In the genomic region with DNA sequence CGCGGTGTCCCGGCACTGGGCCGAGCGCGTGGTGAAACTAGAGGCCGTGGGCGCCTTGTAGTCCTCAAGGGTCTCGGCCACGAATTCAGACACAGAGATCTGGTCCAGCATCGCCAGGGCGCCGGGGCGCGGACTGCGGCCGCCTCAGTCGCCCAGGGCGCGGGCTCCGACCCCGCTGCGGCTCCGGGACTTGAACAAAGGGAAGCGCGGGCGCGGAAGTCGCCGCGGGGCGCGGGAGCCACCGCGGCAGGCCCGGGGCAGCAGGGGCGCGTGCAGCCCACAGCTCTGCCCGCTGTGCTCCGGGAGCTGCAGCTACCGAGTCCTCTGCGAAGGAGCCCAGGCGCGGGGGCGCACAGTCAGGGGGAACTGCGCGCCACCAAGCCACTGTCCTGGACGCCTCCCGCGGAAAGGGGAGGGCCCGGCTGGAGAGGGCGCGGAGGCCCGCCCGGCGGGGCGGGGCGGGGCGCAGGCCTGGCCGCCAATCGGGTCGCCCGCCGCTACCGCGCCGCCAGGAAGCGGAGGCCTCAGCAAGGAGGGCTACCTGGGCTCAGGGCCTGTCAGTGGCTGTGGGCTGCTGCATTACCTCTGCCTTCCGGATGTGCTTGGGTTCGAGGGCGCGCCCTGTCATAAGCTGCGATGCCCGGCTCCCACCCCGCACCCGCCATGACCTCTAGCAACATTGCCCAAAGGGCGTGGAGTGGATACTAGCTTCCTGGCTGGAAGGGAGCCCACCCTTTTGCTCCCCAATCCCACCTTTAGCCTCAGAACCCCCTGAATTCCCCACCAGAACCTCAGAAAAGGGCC, we compare ENCODE assay signal across 8 mouse cellular contexts.
A peak's percentile ranks its signal among the peaks of the same experiment; 100 is the strongest.
DNase-seq lines count a peak whose midpoint lies in the region; ATAC-seq and TF ChIP-seq lines count a peak whose summit lies in the region.
"Not testable (repeated sequence)": the region's sequence is repeated elsewhere in the genome, so short reads cannot be mapped to it uniquely, and the experiment has no call there.

No protein-coding gene starts in this region.

- not testable (repeated sequence) for ATAC-seq in forebrain, embryonic 16.5 days; heart, postnatal 0 days (ENCODE audit: insufficient read depth, low read depth); kidney, embryonic 15.5 days (replicated peaks; ENCODE audit: low FRiP score); liver, embryonic 11.5 days (replicated peaks; ENCODE audit: low FRiP score); midbrain, embryonic 14.5 days (ENCODE audit: low FRiP score, low TSS enrichment)

- H3K9ac ChIP-seq in forebrain, embryonic 16.5 days (replicated peaks; ENCODE audit: low read depth, low read length), result peak overlapping the region; percentile 58
- H3K9ac ChIP-seq in heart, postnatal 0 days (replicated peaks; ENCODE audit: low read depth, low read length), result peak overlapping the region; percentile 42; the same call in 1 of the 2 replicates
- H3K9ac ChIP-seq in kidney, embryonic 15.5 days, result peak overlapping the region; percentile 78
- peak overlapping the region; percentile 44 for H3K9ac ChIP-seq in liver, embryonic 11.5 days (ENCODE audit: low read depth, low read length)
- H3K9ac ChIP-seq in midbrain, embryonic 14.5 days (replicated peaks; ENCODE audit: low read length), result not testable (repeated sequence)

- not testable (repeated sequence) for H3K27me3 ChIP-seq in forebrain, embryonic 16.5 days (replicated peaks; ENCODE audit: control insufficient read depth, insufficient read depth, low read length); heart, postnatal 0 days (ENCODE audit: control insufficient read depth, insufficient read depth, low read length); kidney, embryonic 15.5 days; liver, embryonic 11.5 days (replicated peaks; ENCODE audit: control insufficient read depth, insufficient read depth, low read length); midbrain, embryonic 14.5 days (ENCODE audit: control insufficient read depth, insufficient read depth, low read length)

- H3K27ac ChIP-seq in forebrain, embryonic 16.5 days (ENCODE audit: low read length); heart, postnatal 0 days (ENCODE audit: low read depth); liver, embryonic 11.5 days (ENCODE audit: low read depth, low read length); midbrain, embryonic 14.5 days (replicated peaks; ENCODE audit: low read depth, low read length): not testable (repeated sequence)
- H3K27ac ChIP-seq in kidney, embryonic 15.5 days, result peak overlapping the region; percentile 32; the same call in 1 of the 2 replicates

- not testable (repeated sequence) for H3K36me3 ChIP-seq in forebrain, embryonic 16.5 days (ENCODE audit: control insufficient read depth, insufficient read depth); heart, postnatal 0 days (replicated peaks; ENCODE audit: control insufficient read depth, insufficient read depth, low read length); kidney, embryonic 15.5 days; liver, embryonic 11.5 days (ENCODE audit: control insufficient read depth, insufficient read depth, low read length); midbrain, embryonic 14.5 days (ENCODE audit: control insufficient read depth, insufficient read depth, low read length)

- not testable (repeated sequence) for TF ChIP-seq EP300 in heart, postnatal 0 days (IDR thresholded peaks at IDR 0.05; ENCODE audit: low read depth)

- H3K4me1 ChIP-seq in forebrain, embryonic 16.5 days (replicated peaks; ENCODE audit: control insufficient read depth, insufficient read depth, low read length); heart, postnatal 0 days (ENCODE audit: control insufficient read depth, insufficient read depth); kidney, embryonic 15.5 days; liver, embryonic 11.5 days (replicated peaks; ENCODE audit: control insufficient read depth, insufficient read depth, low read length); midbrain, embryonic 14.5 days (ENCODE audit: control insufficient read depth, insufficient read depth, low read length): not testable (repeated sequence)

- WGBS in forebrain, embryonic 16.5 days, result under 1% methylated on average over 37 of the region's 77 CpGs
- WGBS in heart, postnatal 0 days, result 1% methylated on average over 52 of the region's 77 CpGs
- WGBS in kidney, embryonic 15.5 days, result 2% methylated on average over 61 of the region's 77 CpGs
- 3% methylated on average over 53 of the region's 77 CpGs for WGBS in liver, embryonic 11.5 days
- WGBS in midbrain, embryonic 14.5 days, result 3% methylated on average over 53 of the region's 77 CpGs

- peak overlapping the region; percentile 44 for H3K4me2 ChIP-seq in forebrain, embryonic 16.5 days (ENCODE audit: low read length)
- H3K4me2 ChIP-seq in heart, postnatal 0 days (ENCODE audit: low read depth, low read length), result peak overlapping the region; percentile 68
- peak overlapping the region; percentile 60 for H3K4me2 ChIP-seq in kidney, embryonic 15.5 days
- peak overlapping the region; percentile 53 for H3K4me2 ChIP-seq in liver, embryonic 11.5 days
- H3K4me2 ChIP-seq in midbrain, embryonic 14.5 days (ENCODE audit: low read length), result peak overlapping the region; percentile 45

- peak; percentile 22 for DNase-seq in brain, embryonic 14.5 days (ENCODE audit: low read depth)
- DNase-seq in heart, postnatal 0 days (ENCODE audit: low spot score), result peak; percentile 4
- DNase-seq in liver, embryonic 11.5 days (ENCODE audit: low spot score), result peak; percentile 36
- peak; percentile 16 for DNase-seq in midbrain, embryonic 14.5 days
- peak; percentile 32 for DNase-seq in right cerebral cortex, postnatal 4 days
- DNase-seq in urinary bladder, postnatal 36 days (ENCODE audit: low spot score in 2 of 2), result peak; percentile 5 to 8

- peak overlapping the region; percentile 47 for H3K4me3 ChIP-seq in forebrain, embryonic 16.5 days (replicated peaks; ENCODE audit: low read length)
- H3K4me3 ChIP-seq in heart, postnatal 0 days (ENCODE audit: low read depth, low read length), result peak overlapping the region; percentile 57
- H3K4me3 ChIP-seq in kidney, embryonic 15.5 days (replicated peaks), result peak overlapping the region; percentile 65
- H3K4me3 ChIP-seq in liver, embryonic 11.5 days (ENCODE audit: low read depth, low read length), result peak overlapping the region; percentile 53
- H3K4me3 ChIP-seq in midbrain, embryonic 14.5 days (replicated peaks; ENCODE audit: low read depth, low read length), result peak overlapping the region; percentile 41

- TF ChIP-seq POLR2A in brain, embryonic 14.5 days (IDR thresholded peaks at IDR 0.05; ENCODE audit: borderline replicate concordance, extremely low read depth, insufficient read depth, insufficient read length, poor library complexity, severe bottlenecking), result not testable (repeated sequence)

- not testable (repeated sequence) for H3K9me3 ChIP-seq in forebrain, embryonic 16.5 days (ENCODE audit: control insufficient read depth, low read length); heart, postnatal 0 days (replicated peaks; ENCODE audit: control insufficient read depth, low read length); kidney, embryonic 15.5 days (replicated peaks); liver, embryonic 11.5 days (ENCODE audit: control insufficient read depth, low read length); midbrain, embryonic 14.5 days (ENCODE audit: control insufficient read depth, low read length)

- not testable (repeated sequence) for TF ChIP-seq CTCF in brain, embryonic 14.5 days (IDR thresholded peaks at IDR 0.05; ENCODE audit: borderline replicate concordance, extremely low read depth, insufficient read depth, insufficient read length); heart, postnatal 0 days (IDR thresholded peaks at IDR 0.05; ENCODE audit: low read depth)
